Mouse (Mus musculus): ENCODE data around the gene Sept10.
"Not testable (repeated sequence)": the region's sequence is repeated elsewhere in the genome, so short reads cannot be mapped to it uniquely, and the experiment has no call there.

Gene Sept10

DNA sequence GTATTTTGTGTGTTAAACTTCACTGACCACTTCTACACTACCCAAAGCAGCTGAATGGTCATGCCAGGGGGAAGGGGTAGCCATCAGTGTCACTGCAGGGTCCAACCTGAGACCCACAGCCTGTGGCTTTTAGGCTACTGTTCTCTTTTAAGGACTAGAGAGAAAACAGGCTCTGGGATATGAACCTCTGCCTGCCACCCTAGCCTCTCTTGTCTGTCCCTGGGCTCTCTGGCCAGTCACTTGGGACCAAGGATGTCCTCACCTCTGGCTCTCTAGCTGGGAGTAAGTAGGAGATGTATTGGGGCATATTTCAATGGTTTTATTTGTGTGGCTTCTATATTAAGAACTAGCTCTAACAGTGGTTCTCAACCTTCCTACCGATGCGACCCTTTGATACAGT is 101.8 kb downstream of the Sept10 start:
- no peak for DNase-seq

GRCm38 (mm10) chr10:59119001-59119400 is 102.6 kb downstream of the Sept10 start:
- no peak for DNase-seq

DNA sequence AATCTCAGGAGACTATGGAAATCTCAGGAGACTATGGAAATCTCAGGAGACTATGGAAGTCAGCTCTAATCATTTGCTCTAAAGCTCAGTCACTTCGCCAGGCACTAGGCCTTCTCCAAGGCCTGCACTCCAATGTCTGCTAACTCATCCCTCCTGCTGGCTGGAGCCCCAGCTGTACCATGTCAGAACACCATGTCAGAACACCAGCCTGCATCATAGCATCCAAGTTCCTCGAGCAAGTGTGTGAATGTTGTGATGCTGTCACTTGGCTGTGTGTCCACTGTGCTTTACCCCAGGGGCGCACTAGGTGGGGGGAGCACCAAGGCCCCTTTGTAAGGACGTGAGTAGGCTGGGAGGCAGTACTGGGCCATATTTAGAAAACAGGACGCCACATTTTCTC is 104.1 kb downstream of the Sept10 start:
- DNase-seq: no peak

- DNase-seq: no peak
These were observed 105.3 kb downstream of the Sept10 start for GRCm38 (mm10) chr10:59116331-59116730.

GRCm38 (mm10) chr10:59115691-59116090 is 106.0 kb downstream of the Sept10 start:
- DNase-seq: no peak

DNA sequence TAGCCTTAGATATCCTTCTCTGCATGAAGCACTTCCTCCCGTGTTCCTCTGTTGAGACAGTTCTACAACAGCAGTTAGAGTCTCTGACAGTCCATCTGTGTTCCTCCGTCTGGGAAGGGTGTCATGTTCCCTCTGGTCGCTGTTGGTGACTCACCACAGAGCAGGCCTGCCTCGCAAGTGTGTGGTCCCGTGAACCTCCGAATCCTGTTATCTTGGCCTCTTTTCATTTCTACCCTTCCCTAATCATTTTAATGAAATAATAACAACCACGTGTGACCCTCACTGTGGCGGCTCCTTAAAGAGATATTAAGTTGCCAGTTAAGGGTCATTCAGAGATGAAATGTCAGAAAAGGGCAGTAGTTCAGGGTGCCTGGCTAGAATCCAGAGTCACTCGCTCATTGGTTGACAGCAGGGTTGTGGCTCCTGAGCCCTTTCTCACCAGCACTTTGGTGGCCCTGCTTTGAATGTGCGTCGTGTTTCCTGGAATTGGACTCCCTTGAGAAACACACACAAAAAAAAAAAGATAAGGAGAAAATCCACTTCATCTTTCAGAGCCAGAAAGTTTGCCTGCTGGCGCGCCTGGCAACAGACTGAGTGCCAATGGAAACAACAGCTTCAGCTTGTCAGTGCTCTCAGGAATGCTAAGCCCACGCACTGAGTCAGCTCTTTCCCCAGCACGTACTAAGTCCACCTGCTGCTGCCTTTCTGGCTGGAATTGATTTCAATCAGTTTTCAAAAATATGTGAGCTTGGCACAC is 106.9 kb downstream of the Sept10 start:
- no peak for DNase-seq

GRCm38 (mm10) chr10:59113386-59113785 is 108.3 kb downstream of the Sept10 start:
- no peak for DNase-seq

DNA sequence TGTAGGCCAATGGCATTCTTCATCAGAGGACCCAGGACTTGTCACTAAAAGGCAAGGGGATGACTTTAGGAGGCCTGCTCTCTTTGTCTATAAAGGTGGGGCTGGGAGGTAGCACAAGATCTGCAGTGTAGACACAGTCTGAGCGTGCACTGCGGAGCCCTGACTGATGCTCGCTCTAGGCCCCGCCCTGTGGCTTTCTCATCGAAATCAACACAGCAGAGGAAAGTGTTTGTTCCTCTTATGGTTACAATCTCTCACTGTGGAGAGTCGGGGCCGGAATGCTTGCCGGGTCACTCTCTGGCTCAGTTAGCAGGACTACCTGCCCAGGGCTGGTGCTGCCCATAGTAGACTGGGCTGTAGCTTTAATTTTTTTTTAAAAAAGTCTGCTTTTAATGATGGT is 108.9 kb downstream of the Sept10 start:
- DNase-seq: no peak

- no peak for DNase-seq
These were observed 111.3 kb downstream of the Sept10 start for GRCm38 (mm10) chr10:59110386-59110785.

DNA sequence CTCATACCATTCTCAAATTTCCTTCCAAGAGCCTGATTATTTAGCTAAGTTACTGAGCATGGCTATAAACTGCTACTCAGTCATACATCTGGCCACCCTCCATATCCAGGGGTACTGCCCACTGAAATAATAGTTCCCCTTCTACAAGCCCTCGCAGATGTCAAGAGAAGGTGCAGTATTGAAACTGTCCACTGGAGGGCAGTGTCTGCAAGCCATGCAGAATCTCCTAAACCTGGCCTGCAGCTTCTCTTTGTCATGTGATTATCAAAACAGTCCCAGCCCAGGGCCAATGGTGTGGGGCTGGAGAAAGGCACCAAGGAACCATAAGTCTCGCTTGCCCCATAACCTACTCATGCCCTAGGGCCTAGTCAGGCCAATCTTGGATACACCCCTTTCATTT is 112.6 kb downstream of the Sept10 start:
- peak; percentile 17 for DNase-seq

DNA sequence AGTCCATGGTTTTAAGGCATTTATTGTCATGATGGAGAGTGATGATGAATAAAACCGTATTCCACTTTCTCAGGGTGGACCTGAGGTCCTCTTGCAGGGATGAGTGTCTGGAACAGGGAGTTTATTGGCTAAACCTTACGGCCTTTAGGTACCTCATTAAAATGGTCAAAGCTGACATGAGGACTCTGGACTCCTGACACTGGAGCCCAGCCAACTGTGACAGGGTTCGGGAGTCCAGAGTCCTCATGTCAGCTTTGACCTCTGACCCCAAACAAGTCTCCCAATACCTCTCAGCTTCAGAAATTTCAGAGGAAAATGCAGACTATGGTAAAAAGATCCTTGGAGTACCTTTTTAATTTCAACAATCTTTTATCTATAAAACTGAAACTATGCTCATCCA is 115.0 kb downstream of the Sept10 start:
- DNase-seq: no peak

GRCm38 (mm10) chr10:59105885-59106284 is 115.8 kb downstream of the Sept10 start:
- DNase-seq: no peak

DNA sequence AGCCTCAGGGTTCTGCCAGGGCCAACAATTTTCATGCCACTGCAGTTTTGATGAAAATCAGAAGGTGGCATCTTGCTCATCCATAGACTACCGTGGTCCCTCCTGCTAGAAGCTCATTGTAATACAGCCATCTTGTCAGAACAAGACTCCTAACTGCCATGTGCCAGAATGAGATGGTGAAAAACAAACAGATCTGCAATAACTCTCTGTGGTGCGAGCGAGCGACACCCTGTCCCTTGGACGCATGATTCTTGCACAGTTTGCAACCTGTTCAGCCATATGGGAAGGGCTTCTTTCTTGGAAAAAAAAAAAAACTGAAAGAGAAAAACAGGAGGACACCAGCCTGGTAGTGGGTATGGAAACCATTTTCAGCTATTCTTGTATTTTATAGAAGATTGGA is 117.0 kb downstream of the Sept10 start:
- no peak for DNase-seq

DNA sequence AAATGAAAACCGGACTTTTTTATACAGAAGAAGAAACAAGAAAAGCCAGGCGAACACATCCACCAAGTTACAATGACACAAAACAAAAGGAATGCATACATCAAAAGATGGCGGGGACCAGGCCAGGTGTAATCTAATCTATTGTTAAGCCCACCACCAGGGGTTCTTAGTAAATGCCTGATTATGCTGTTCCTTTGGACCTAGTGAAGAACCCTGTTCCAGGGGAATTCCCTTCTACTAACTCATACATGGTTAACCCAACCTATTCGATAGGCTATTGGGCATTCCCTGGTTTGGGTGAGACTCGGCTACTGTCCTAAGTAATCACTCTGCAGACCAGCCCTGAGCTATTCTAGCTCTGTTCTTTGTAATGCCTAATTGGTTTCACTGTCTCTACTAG is 118.6 kb downstream of the Sept10 start:
- not testable (repeated sequence) for DNase-seq

DNA sequence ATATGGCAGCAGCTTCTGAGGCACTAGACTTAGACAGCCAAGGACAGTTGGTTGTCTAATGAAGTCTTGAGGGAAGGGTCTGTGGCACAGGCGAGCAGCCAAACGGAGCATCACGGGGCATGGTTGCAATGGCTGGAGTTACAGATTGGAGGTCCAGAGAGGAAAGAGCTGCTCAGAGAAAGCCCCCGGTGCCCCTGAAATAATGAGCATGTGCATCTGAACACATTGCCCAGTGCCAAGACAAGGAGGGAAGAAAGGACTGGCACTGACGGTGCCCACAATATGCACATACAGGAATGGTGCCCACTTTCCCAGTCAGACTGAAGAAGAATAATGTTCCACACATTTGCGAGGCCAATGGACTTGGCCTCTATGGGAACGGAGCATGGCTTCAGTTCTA is 129.7 kb downstream of the Sept10 start:
- no peak for DNase-seq
